Mouse (Mus musculus) erythroid progenitor cell, adult 5-6 weeks (primary cell): ENCODE data around the gene Itpkb. TPM values are rescaled to one million over a fixed set of nuclear protein-coding genes. Genes with fewer than 3 reads are reported as not detected.

Source experiments
- ATAC-seq: replicated peaks from 2 replicates; pipeline ENCODE4 v1.8.0; 2016; ENCODE audit warnings: moderate number of reproducible peaks, mild to moderate bottlenecking, moderate TSS enrichment, inconsistent platforms; ENCODE audit not compliant: poor library complexity, low FRiP score, severe bottlenecking
- total RNA-seq, 2 experiments: library from RNA; stranded (forward) in 1 of 2; stranded (reverse) in 1 of 2; fragments of 150-400 nt in 1 of 2; fragments of 186-747, 209-891 nt in 1 of 2; gene quantifications; 2 replicates each; pipeline versions ENCODE4 v1.2.3 to v1.2.4; 2015 to 2017; ENCODE audit warnings: low replicate concordance in 2 of 2

The Itpkb gene
- total RNA-seq (2015; ENCODE audit: low replicate concordance) (2.5 and 6.5 TPM in 2 replicates), total RNA-seq (2017; ENCODE audit: low replicate concordance) (1.9 and 2.6 TPM in 2 replicates)

DNA sequence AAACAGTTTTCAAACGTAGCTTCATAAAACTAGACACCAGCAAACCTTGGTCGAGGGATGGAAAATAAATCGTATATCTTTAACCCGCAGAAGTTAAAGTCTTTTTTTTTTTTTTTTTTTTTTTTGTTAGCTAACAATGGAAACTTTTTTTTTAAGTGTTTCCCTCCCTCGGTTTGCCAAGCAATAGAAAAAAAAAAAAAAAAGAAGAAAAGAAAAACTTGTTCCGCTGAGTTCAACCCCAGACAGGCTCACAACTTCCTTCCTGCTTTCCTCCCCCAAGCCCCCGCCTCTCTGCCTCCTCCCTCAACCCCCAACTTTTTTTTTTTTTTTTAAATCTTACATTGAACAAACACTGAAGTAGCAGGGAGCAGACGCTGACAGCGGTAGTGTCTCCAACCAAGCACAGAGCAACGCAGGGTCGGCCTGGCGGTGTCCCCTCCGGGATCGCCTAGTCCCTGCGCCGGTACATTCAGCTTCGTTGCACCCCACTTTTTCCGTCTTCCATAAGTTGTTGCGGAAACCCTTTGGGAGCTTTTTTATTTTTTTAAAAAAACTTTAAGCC, at the start of gene Itpkb:
Gene Itpkb (plus strand): TSS at position 341 of the 562 bp plus-strand sequence.
- ATAC-seq: no peak

DNA sequence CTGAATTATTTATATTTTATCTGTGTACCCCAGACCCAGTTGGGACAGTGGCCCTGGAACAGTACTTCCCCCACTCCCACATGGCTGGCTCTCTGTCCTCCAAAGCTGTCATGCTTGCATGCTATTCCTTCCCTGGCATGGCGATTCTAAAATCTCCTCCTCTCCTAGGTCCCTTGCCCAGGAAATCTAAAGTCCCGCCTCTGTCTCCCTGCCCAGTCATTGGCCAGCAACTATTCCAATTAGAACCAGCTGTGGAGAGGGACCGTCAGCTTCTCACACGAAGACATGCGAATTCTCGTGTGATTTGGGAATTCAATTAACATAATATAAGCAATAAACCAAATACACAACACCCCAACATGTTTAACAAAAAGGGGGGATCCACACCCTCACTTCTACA, 47.7 kb upstream of the Itpkb start:
- no peak for ATAC-seq

DNA sequence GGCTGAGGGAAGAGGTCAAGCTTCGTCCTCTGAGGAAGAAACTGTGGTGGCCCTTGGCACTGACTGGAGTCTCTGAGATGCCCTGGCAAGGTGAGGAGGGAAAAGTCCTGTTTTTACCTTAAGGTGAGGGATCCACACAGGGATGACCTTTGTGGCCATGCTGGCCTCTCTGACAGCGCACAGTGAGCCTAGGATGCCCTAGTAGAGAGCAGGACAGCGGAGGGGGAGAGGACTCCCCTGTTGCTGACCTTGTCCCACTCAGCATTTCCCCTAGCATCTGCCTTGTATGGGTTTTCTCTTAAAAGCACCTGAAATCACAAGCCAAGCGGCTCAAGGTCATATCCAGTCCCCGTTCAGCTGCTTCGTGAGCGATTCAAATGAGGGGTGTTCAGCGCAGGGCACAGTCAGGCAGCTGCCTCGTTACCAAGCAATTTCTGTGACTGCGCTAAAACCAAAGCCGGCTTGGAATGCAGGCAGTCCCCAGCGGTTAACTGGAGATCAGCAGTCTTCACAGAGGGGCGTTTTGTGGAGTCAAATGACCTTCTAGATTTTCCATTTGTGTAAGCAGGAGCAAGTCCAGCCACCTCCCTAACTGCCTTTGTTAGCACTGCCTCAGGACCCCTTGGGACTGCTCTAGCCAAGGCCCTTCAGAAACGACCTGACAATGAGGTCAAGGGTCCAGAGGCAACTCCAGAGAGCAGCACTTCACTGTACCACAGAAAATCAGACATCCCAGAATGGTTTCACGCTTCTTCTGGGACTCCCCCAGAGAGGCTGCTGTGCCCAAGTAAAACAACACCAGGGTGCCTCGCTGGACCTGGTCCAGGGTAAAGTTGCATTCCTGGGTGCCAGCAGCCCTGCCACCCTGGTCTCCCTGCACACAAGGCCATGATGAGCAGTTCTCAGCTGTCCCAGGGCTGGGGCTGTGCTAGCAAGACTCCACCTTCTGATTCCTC, 46.2 kb upstream of the Itpkb start:
- ATAC-seq: no peak

DNA sequence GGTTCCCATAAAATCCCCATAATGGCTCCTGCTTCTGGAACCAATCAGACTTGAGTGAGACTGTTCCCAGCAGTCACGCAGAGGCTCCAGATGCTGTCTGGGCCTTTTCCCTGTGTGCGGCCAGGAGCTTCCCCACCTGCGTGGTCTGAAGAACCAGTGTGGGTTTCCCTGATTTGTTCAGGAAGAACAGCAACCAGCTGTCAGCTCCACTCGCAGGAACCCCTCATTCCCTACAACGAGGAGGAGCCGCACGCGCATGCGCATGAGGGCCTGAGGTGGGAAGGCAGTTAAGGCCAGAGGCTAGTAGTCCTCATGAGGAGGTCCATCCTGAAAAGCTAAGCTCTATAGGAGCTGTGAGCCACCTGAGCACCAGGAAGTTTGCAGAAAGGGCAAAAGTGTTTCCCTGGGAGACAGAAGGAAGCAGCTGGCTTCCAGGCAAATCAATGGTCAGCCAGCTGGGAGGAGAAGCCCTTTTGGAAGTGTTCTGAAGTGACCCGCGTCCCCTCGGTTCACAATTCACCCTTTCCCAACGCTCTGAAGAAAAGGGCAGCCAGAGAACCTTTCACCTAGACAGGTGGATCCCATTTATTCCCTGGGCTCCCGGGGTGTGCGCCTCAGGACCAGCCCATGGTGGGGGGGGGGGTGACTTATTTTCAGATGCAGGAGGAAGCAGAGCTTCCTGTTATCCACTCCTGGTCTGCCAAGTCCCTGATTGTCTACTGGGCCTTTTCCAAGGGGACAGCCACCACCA, 44.0 kb upstream of the Itpkb start:
- no peak for ATAC-seq

DNA sequence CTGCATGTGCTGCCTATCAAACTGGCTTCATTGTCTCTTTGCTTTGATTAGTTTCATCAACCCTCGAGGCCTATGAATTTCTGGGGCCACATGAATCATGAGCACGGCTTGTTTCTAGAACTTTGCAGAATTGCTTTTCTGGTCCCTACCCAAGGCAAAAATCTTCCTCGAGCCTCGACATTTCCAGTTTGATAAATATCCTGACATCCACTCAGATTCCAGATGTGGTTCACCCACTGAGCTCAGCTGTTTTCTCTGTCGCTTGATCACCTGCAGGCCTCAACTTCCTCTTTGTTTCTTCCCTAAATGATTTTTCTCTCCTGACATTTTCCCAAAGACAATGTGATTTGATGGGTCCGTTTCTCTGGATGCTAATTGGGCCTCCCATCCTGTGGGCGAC, 42.1 kb upstream of the Itpkb start:
- ATAC-seq: no peak

DNA sequence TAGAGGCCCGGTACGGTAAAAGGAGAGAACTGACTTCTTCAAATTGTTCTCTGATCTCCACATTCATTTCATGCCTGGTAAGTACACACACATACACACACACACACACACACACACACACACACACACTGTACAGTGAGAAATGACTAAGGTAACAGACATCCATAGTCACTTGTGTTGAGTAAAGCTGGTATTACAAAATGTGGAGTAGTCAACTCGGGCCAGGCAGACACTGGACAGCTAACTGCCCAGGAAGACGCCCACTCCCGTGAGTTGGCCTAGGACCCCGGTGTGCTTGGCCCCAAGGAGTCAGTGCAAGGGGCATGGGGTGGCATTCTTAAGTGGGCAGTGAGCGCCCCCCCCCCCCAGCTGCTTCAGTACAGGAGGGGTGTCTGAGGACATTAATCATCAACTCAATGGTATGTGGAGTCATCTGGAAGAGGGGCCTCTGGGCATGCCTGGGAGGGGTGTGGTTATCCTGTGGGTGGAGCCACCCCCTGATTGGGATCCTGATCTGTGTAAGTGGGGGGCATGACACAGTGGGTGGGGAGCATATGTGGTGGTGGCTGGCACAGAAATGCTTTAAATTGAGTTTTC, 41.3 kb upstream of the Itpkb start:
- no peak for ATAC-seq

DNA sequence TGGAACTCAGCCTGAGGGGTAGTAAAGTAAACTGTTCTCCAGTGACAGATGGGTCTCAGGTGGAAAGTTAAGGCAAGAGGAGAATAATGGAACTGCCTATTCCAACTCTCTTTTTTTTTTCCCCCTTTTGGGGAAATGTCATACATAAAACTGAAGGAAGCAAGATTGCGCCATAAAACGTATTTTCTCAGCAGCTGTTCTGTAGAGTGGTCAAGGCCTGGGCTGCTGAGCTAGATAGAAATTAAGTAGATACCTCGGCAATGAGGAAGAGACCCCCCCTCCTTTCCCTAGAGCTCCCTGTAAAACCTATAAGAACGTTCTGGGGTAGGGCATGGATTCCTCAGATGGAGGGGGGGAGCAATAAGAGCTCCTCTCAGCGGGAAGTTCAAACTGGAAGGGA, 40.5 kb upstream of the Itpkb start:
- no peak for ATAC-seq

DNA sequence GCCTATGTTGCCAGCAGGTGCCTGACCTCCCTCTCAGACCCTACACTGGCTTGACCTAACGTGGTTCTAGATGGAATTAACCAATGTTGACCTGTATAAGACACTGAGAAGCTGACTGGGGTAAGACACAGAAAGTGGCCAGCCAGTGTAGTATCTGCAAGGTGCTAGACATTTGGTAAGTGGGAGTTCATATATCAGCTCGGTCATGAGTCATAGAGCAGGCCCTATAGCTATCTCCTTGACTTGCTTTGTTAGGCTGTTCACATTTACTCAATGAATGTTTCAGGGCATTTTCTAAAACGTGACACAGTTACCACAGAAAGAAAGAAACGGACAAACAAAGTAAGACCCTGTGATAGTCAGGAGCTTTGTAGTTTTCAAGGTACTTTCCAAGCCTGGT, 39.9 kb upstream of the Itpkb start:
- ATAC-seq: no peak

DNA sequence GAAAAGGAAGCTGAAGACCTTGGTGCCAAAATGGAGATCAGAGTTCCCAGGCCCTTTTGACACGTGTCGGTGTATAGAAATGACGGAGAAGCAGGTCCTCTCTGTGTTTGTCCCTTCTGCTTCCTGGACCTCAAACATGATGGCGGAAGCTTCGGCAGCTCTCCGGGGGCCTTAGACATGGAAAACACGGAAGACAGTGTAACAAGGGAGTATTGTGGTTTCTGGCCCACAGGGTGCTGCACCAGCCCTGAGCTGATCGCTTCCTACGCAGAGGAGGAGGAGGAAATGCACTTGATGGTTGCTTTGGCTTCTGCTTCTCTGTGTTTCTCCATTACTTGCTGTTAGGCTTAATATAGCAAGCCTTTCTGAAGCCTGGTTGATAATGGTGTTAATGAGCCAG, 34.2 kb upstream of the Itpkb start:
- ATAC-seq: no peak

DNA sequence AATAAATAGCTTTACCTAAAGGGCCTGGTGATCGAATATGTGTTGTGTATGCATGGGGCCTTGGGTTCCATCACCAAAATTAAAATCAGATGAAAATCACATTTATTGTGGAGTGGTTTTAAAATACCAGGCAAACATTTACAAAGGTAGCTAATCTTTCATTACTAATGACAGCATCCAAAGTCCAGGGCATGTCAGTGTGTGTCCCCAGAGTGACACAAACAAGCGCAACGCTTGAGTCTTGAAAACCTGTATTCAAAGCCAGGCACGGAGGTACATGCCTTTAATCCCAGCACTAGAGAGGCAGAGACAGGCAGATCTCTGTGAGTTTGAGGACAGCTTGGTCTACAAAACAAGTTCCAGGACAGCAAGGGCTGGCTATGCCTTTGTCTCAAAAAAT, 30.6 kb upstream of the Itpkb start:
- ATAC-seq: no peak

DNA sequence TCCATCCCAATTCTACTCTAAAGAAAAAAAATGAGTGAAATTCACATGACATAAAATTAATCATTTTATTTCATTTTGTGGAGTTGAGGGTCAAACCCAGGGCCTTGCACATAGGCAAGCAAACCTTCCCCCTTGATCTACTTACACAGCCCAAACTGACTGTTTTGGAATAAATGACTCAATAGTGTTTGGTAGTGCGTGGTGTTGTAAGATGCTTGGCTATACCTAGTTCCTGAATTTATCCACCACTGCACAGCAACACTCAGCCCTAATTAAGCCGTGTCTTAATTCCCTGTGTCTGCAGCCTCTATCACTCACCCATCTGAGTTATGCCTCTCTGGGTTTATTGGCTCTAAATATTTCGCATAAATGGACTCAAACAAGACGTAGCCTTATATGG, 30.0 kb upstream of the Itpkb start:
- ATAC-seq: no peak

DNA sequence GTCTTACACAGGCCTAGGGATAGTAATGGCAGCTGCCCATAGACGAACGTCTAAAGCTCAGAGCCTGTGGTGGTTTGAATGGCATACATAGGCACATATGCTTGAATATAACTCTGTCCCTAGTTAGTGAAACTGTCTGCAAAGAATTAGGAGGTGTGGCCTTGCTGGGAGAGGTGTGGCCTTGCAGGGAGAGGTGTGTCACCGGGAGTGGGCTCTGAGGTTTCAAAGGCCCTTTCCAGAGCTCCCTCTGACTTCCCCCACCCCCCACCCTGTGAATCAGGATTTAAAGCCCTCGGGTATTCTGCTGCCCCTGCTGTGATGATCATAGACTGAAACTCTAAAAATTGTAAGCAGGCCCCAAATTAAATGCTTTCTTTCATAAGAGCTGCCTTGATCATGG, 29.3 kb upstream of the Itpkb start:
- ATAC-seq: no peak

DNA sequence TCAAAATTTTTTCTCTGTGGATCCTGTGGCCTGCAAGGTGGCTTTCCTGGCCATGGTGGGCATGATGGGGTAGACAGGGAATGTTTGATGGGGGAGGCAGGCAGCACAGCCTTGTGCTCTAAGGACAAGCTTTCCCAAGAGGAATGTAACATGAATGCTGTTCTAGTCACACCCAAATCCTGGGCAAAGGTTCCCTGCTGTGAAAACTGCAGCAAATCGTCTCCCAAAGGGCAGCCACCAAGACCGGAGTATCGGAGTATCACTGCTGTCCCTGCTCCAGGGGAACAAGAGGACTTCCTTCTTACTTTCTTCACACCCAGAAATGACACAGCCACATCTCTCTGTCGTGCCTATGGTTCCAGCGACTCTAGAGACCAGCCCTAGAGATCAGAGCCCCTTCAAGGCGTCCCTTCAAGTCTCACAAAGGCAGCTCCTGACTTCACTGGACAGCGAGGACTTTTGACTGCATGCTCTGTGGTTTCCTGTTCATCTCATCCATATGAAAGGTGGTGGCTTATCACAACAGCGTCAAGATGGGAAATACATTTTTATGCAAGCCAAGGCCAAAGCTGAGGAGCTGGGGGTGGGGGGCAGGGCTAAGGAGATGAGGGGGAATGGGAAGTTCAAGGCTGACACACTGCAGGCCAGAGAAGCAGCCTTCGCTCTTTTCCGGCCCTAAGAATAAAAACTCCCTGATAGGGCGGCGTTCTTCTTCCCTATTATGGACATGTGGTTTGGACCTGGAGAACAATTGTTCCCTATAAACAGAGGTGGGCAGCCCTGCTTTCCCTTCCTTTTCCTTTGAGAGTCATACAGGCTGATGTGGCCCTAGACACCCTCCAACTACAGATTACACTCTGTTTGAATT, 27.8 kb upstream of the Itpkb start:
- no peak for ATAC-seq

DNA sequence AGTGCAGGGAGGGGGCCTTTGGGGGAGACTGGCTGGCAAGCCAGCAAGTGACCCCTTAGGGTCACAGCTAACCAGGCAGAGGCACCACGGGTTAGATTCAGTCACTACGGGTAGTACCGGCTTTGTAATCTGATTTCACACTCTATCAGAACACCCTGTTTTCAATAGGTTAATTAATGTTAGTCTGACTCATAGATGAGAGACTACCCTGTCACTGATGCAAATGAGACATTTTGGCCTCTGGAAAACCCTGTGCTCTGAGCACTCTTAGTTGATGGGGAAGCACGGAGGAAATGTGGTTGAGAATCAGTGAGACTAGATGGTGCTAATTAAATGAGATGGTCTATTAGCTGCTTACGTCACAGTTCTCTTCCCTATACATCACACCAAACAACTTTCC, 26.7 kb upstream of the Itpkb start:
- ATAC-seq: no peak

DNA sequence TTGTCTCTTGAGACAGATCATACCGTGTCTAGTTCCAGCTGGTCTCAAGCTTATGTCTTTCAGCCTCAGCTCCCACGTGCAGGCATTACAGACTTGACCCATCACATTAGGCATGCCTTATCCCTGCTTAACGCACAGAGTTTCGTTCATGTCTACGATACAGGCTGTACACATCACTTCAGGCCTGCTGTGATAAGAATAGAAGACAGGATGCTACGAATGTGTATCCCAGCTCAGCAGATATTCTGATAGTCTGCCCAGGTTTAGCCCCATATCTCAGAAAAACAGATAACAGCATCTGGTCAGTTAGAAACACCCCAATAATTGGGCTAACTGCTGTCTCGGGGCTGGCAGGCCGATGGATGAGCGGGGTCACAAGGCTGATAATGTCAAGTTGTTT, 23.4 kb upstream of the Itpkb start:
- ATAC-seq: no peak

DNA sequence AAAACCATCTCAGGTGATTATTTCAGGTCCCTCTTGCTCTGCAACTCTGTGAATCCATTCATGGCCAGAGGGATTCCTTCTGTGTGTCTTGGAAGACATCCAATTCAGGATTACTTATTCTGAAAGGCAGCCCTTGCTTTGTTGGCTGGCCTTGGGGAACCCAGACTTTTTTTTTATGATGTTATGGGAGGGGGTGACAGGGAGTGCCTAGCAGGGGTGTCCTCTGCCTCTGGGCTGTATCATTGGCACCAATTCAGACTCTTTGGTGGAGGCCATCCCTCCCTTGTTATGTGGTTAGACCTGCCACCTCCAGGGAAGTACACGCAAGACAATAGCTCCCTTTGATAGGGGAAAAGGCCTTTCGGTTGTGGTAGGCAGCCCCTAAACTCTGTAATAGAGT, 22.6 kb upstream of the Itpkb start:
- no peak for ATAC-seq

DNA sequence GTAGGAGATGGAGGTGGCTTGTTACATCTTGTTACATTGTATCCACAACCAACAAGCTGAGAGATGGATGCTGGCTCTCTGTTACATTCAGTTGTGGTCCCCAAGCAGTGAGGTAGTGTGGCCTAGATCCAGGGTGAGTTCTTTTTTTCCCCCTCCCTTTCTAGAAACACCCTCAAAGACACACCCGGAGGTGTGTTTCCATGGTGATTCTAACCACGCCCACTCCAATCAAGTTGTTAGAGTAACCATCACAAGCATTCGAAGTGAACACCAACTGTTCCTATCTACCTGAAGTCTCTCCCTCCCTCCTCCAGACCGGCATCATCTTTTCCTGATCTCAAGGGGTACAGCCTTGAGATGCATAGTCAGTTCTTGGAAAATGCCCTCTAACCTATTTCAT, 21.4 kb upstream of the Itpkb start:
- ATAC-seq: no peak

DNA sequence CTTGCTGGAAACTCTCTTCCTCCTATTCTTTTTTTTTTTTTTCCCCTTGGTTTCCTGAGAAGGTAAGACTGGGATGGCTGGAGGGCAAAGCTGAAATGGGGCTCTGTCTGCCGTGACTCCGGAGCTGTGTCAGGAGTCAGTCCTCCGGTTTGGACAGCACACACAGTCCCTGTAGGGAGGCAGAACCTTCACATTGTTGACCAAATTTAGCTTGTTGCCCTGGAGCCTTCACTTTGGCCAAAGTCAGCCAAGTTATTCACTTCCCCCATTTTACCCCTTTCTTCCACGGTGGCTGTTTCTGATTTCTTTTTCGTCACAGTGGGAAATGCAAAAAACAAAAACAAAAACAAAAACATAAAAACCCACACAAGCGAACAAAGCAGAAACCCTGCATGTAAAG, 18.0 kb upstream of the Itpkb start:
- no peak for ATAC-seq

DNA sequence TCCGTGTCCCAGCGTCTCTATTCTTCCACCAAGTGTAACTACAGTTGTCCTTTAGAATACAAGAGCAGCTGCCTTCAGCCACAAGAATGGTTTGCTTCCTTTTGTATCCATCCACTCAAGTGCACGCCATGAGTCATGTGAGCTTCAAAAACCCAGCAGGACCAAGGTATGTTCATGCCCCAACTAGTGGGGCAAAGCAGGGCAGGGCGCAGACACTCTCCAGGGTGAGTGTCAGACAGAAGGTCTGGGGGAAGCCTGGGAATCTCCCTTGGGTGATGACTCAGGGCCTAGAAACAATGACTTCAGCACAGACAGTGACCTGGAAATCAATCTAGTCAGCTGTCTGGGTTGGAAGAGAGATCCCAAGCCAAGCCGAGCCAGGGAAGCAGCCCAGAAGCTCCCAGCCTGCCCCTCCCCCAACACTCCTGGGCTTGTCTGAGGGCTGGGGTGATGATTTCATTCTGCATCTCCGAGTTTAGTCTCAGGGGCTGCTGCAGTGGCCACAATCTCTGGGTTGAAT, 17.4 kb upstream of the Itpkb start:
- 0 out of 2 replicates have a peak, but pooled peaks have one; percentile 19 for ATAC-seq
